Mouse (Mus musculus): Measurements from ENCODE around the gene Asic3. TPM values are rescaled to one million over a fixed set of nuclear protein-coding genes. Genes with fewer than 3 reads are reported as not detected.

Gene Asic3
- polyA plus RNA-seq, 2 experiments = not detected

DNA sequence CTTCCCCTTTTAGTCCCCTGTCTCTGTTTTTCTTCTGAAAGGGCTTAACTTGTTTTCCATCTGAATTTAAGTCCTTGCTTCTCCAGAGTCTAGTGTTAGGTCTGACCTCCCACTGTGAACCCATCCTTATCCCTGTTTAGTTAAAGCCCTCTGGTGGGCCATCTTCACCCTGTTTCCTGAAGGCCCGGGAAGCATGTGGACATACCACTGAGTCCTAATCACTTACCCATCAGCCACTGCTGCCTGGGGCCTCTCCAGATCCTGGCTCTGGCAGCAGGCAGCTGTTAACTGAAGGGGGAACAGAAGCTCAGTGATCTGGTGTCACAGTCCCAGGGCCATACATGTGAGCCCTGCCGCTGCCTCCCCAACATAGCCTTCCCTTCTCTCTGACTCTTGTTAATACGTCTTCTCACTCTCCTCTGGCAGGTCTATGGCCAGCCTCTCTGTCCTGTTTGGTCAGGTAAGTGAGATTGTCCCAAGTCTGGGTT, 7.8 kb upstream of the Asic3 start:
- ATAC-seq (ENCODE audit: insufficient read depth) (no peak), DNase-seq (ENCODE audit: low read depth in 3 of 3, low spot score in 3 of 3) (no peak)
- H3K27ac ChIP-seq = no peak overlapping the region
- WGBS (ENCODE audit: insufficient replicate concordance) = 60% methylated on average over 3 of the region's 3 CpGs
- no peaks in the 10 kb centered on the region for H3K36me3 ChIP-seq (replicated peaks; ENCODE audit: control insufficient read depth, insufficient read depth, low read depth)
- H3K4me1 ChIP-seq (replicated peaks; ENCODE audit: control insufficient read depth in 2 of 2, insufficient read depth in 2 of 2, low read length in 1 of 2) = 0 out of 4 replicates have a peak, but pooled peaks cover 0 to 2% of the 10 kb centered on the region in 2 experiments
- no peak overlapping the region for H3K4me2 ChIP-seq (ENCODE audit: low read depth)
- no peak for TF ChIP-seq CTCF (IDR thresholded peaks at IDR 0.05; ENCODE audit: low read depth)
- no peak for TF ChIP-seq EP300 (IDR thresholded peaks at IDR 0.05; ENCODE audit: low read depth)
- H3K27me3 ChIP-seq (ENCODE audit: control insufficient read depth, insufficient read depth, low read length) = no peaks in the 10 kb centered on the region
- H3K9me3 ChIP-seq (ENCODE audit: control insufficient read depth, low read length) = no peaks in the 10 kb centered on the region
- H3K4me3 ChIP-seq (ENCODE audit: insufficient read depth in 1 of 2, low read depth in 2 of 2, low read length in 2 of 2) = no peak overlapping the region
- H3K9ac ChIP-seq (replicated peaks) = no peak overlapping the region

- Histone ChIP-seq H3K4me3 (ENCODE audit: insufficient read depth in 1 of 2, low read depth in 2 of 2, low read length in 2 of 2) (no peak overlapping the region), H3K27ac (no peak overlapping the region), H3K9me3 (ENCODE audit: control insufficient read depth, low read length) (no peaks in the 10 kb centered on the region), H3K4me2 (ENCODE audit: low read depth) (no peak overlapping the region), H3K9ac (replicated peaks) (no peak overlapping the region), H3K27me3 (ENCODE audit: control insufficient read depth, insufficient read depth, low read length) (no peaks in the 10 kb centered on the region), H3K4me1 (replicated peaks; ENCODE audit: control insufficient read depth in 2 of 2, insufficient read depth in 2 of 2, low read length in 1 of 2) (0 out of 4 replicates have a peak, but pooled peaks cover 0 to 2% of the 10 kb centered on the region in 2 experiments), H3K36me3 (replicated peaks; ENCODE audit: control insufficient read depth, insufficient read depth, low read depth) (no peaks in the 10 kb centered on the region)
- TF ChIP-seq EP300 (IDR thresholded peaks at IDR 0.05; ENCODE audit: low read depth) = no peak
- no peak for TF ChIP-seq CTCF (IDR thresholded peaks at IDR 0.05; ENCODE audit: low read depth)
- DNase-seq (ENCODE audit: low read depth in 3 of 3, low spot score in 3 of 3) (no peak), ATAC-seq (ENCODE audit: insufficient read depth) (no peak)
- 79% methylated on average over 13 of the region's 13 CpGs for WGBS (ENCODE audit: insufficient replicate concordance)
These were observed 4.5 kb upstream of the Asic3 start for GRCm38 (mm10) chr5:24408651-24409050.

DNA sequence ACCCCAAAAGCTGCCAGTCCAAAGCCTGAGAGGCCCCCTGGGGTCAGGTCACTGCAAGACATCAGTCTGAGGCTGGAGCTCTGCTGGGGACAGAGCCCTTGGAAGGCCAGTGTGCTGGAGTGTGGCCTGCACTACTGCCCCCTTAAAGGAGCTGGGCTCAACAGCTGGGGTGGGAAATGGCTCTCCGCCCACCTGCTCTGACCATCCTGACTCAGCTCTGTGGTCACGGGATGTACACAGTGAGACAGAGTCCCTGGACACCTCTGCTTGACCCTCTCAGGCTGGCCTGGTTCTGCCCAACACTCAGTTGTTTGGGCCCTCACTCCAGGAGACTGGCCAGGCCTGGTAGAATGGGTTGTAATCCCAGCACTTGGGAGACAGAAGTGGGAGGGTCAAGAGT, 3.7 kb upstream of the Asic3 start:
- DNase-seq (ENCODE audit: low read depth in 3 of 3, low spot score in 3 of 3) = no peak
- no peak for ATAC-seq (ENCODE audit: insufficient read depth)
- H3K36me3 ChIP-seq (replicated peaks; ENCODE audit: control insufficient read depth, insufficient read depth, low read depth) = no peaks in the 10 kb centered on the region
- H3K4me3 ChIP-seq (ENCODE audit: insufficient read depth in 1 of 2, low read depth in 2 of 2, low read length in 2 of 2) = no peak overlapping the region
- no peak overlapping the region for H3K9ac ChIP-seq (replicated peaks)
- H3K4me1 ChIP-seq (replicated peaks; ENCODE audit: control insufficient read depth in 2 of 2, insufficient read depth in 2 of 2, low read length in 1 of 2) = 0 out of 4 replicates have a peak, but pooled peaks cover 0 to 2% of the 10 kb centered on the region in 2 experiments
- H3K9me3 ChIP-seq (ENCODE audit: control insufficient read depth, low read length) = no peaks in the 10 kb centered on the region
- H3K4me2 ChIP-seq (ENCODE audit: low read depth) = no peak overlapping the region
- H3K27ac ChIP-seq = no peak overlapping the region
- WGBS (ENCODE audit: insufficient replicate concordance) = 71% methylated on average over 2 of the region's 2 CpGs
- no peaks in the 10 kb centered on the region for H3K27me3 ChIP-seq (ENCODE audit: control insufficient read depth, insufficient read depth, low read length)
- TF ChIP-seq CTCF (IDR thresholded peaks at IDR 0.05; ENCODE audit: low read depth) (no peak), EP300 (IDR thresholded peaks at IDR 0.05; ENCODE audit: low read depth) (no peak)

GRCm38 (mm10) chr5:24412063-24412462, 1.1 kb upstream of the Asic3 start:
- no peak overlapping the region for H3K27ac ChIP-seq
- peaks cover 0 to 3% of the 10 kb centered on the region in 2 experiments; a peak in 1 of 4 replicates for H3K4me1 ChIP-seq (replicated peaks; ENCODE audit: control insufficient read depth in 2 of 2, insufficient read depth in 2 of 2, low read length in 1 of 2)
- WGBS (ENCODE audit: insufficient replicate concordance) = 64% methylated on average over 2 of the region's 2 CpGs
- no peaks in the 10 kb centered on the region for H3K27me3 ChIP-seq (ENCODE audit: control insufficient read depth, insufficient read depth, low read length)
- ATAC-seq (ENCODE audit: insufficient read depth) (no peak), DNase-seq (ENCODE audit: low read depth in 3 of 3, low spot score in 3 of 3) (no peak)
- TF ChIP-seq CTCF (IDR thresholded peaks at IDR 0.05; ENCODE audit: low read depth) = no peak
- no peak for TF ChIP-seq EP300 (IDR thresholded peaks at IDR 0.05; ENCODE audit: low read depth)
- H3K4me2 ChIP-seq (ENCODE audit: low read depth) = no peak overlapping the region
- H3K9ac ChIP-seq (replicated peaks) = no peak overlapping the region
- no peaks in the 10 kb centered on the region for H3K36me3 ChIP-seq (replicated peaks; ENCODE audit: control insufficient read depth, insufficient read depth, low read depth)
- H3K4me3 ChIP-seq (ENCODE audit: insufficient read depth in 1 of 2, low read depth in 2 of 2, low read length in 2 of 2) = no peak overlapping the region
- H3K9me3 ChIP-seq (ENCODE audit: control insufficient read depth, low read length) = no peaks in the 10 kb centered on the region

- WGBS (ENCODE audit: insufficient replicate concordance) = 69% methylated on average over 13 of the region's 13 CpGs
These were observed 746 bp downstream of the Asic3 start for GRCm38 (mm10) chr5:24413938-24414337.

More at GRCm38 (mm10) chr5:24413938-24414337, 746 bp downstream of the Asic3 start:
- no peak overlapping the region for H3K4me3 ChIP-seq (ENCODE audit: insufficient read depth in 1 of 2, low read depth in 2 of 2, low read length in 2 of 2)
- no peak overlapping the region for H3K9ac ChIP-seq (replicated peaks)
- ATAC-seq (ENCODE audit: insufficient read depth) (no peak), DNase-seq (ENCODE audit: low read depth in 3 of 3, low spot score in 3 of 3) (no peak)
- H3K27ac ChIP-seq = no peak overlapping the region
- H3K36me3 ChIP-seq (replicated peaks; ENCODE audit: control insufficient read depth, insufficient read depth, low read depth) = no peaks in the 10 kb centered on the region
- H3K4me1 ChIP-seq (replicated peaks; ENCODE audit: control insufficient read depth in 2 of 2, insufficient read depth in 2 of 2, low read length in 1 of 2) = peaks cover 0 to 3% of the 10 kb centered on the region in 2 experiments; a peak in 1 of 4 replicates
- TF ChIP-seq CTCF (IDR thresholded peaks at IDR 0.05; ENCODE audit: low read depth) (no peak), EP300 (IDR thresholded peaks at IDR 0.05; ENCODE audit: low read depth) (no peak)
- no peaks in the 10 kb centered on the region for H3K27me3 ChIP-seq (ENCODE audit: control insufficient read depth, insufficient read depth, low read length)
- no peaks in the 10 kb centered on the region for H3K9me3 ChIP-seq (ENCODE audit: control insufficient read depth, low read length)
- H3K4me2 ChIP-seq (ENCODE audit: low read depth) = no peak overlapping the region
